Mouse (Mus musculus) megakaryocyte, embryonic 14.5 days (primary cell): ENCODE results near the gene Gm10260.

ENCODE experiments used
- FLI1 ChIP-seq: IDR thresholded peaks from 2 replicates; pipeline ENCODE4 v1.6.1; 2012; ENCODE audit warnings: low read length, inconsistent platforms, mixed read lengths
- GATA1 ChIP-seq: IDR thresholded peaks from 3 replicates; pipeline ENCODE4 v1.6.1; 2012; ENCODE audit warnings: mixed read lengths, low read length, inconsistent platforms, borderline replicate concordance

- no peak for TF ChIP-seq GATA1
- no peak for TF ChIP-seq FLI1
Observed at GRCm38 (mm10) chr13:97791664-97792063, 31.2 kb upstream of the Gm10260 start.
